Mouse (Mus musculus): Measurements from ENCODE around the gene Fyn. TPM values are rescaled to one million over a fixed set of nuclear protein-coding genes. Genes with fewer than 3 reads are reported as not detected.

Gene Fyn
- polyA plus RNA-seq, 1 experiment: 29.2 TPM

DNA sequence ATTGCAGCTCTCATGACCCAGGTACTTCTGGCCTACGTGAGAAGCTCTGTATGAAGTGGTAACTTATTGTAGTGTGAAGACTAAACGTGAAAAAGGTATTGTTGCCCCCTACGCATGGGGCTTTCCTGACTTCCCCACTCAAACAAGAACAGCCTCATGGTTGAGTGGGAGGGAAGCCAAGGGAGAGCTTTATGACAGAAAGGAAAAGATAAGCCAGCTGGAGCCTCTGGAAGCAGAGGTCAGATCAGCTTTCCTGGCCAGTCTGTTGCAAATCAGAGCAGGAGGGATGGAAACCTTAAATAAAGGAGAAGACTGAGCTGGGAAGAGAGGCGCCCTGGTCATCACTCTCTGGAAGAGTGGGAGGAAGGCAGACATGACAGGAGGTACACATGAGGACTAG lies 200.3 kb downstream of the Fyn start:
- WGBS: 69% methylated on average over 4 of the region's 4 CpGs
- DNase-seq: no peak
- no peak for TF ChIP-seq CTCF (IDR thresholded peaks at IDR 0.05; ENCODE audit: insufficient read depth, low read length)
- no peak for TF ChIP-seq POLR2A (IDR thresholded peaks at IDR 0.05; ENCODE audit: borderline replicate concordance, extremely low read depth, low read depth, low read length)
- H3K4me3 ChIP-seq (replicated peaks; ENCODE audit: extremely low read depth, low read depth, low read length): no peak overlapping the region
- H3K4me1 ChIP-seq (ENCODE audit: control insufficient read depth, insufficient read depth, low read length): no peaks in the 10 kb centered on the region

DNA sequence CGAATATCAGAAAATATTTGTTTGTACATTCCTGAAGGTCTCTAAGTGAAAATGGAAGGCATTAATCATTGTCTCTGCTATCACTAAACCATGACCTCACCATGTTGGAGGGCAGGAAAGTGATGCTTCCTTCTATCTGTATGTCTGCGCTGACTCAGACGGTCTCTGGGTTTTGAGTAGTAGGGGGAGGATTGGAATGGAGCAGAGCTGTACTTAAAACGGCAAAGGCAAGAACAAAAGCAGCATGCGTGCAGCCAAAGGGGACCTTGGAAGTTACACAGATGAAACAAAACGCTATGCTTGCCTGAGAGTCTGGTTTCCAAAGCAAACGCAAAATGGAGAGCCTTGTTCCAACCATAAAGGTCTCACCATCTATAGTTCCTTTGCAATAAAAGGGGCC lies 202.4 kb downstream of the Fyn start:
- no peak for TF ChIP-seq CTCF (IDR thresholded peaks at IDR 0.05; ENCODE audit: insufficient read depth, low read length)
- no peak for TF ChIP-seq POLR2A (IDR thresholded peaks at IDR 0.05; ENCODE audit: borderline replicate concordance, extremely low read depth, low read depth, low read length)
- Histone ChIP-seq H3K4me3 (replicated peaks; ENCODE audit: extremely low read depth, low read depth, low read length) (no peak overlapping the region), H3K4me1 (ENCODE audit: control insufficient read depth, insufficient read depth, low read length) (no peaks in the 10 kb centered on the region)
- 40% methylated on average over 7 of the region's 7 CpGs for WGBS
- DNase-seq: no peak

DNA sequence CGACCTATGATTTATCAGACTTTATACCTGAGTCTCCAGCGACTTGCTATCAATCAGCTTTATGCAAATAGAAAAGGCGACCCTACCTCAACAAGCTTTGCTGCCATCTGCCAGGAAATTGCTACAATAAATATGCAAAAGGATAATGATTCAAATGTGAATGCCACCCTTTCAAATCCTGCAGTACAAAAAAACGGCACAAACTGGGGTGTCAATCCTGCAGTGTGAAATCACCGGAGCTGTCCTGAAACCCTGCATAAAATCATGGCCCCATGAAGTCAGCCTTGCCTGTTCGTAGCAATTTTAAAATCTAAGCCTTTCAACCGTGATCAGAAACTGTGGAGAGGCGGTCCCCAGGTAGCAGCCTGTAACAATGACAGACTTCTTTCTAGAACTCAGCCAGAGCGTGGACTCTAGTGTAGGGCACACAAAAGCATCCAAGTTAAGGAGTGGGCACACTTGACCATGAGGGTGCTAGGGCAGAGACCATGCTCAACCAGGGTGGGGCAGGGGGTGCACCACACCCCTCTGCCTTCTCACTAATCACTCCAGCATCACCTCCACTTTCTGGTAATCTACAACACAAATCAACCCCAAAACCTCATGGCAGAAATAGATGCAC lies 203.5 kb downstream of the Fyn start:
- 77% methylated on average over 9 of the region's 9 CpGs for WGBS
- DNase-seq: no peak
- H3K4me1 ChIP-seq (ENCODE audit: control insufficient read depth, insufficient read depth, low read length): no peaks in the 10 kb centered on the region
- no peak overlapping the region for H3K4me3 ChIP-seq (replicated peaks; ENCODE audit: extremely low read depth, low read depth, low read length)
- TF ChIP-seq POLR2A (IDR thresholded peaks at IDR 0.05; ENCODE audit: borderline replicate concordance, extremely low read depth, low read depth, low read length) (no peak), CTCF (IDR thresholded peaks at IDR 0.05; ENCODE audit: insufficient read depth, low read length) (no peak)

DNA sequence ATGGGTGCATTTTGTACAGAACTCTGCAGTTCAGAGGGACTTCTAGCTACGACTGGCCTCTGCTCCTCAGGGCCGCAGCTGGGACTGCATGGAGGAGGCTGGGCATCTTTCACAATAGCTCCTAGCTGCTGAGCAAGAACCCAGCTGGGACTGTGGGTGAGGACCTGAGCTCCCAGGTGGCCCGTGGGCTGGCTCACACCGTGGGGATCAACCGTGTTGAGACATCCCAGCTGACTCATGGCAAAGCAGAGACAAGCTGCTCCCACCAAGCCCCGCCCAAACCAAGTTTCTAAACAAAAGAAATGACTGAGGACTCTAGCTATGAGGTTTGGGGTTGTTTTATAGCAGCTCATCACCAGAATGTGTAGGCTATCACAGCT lies 204.0 kb downstream of the Fyn start:
- 48% methylated on average over 6 of the region's 6 CpGs for WGBS
- Histone ChIP-seq H3K4me3 (replicated peaks; ENCODE audit: extremely low read depth, low read depth, low read length) (no peak overlapping the region), H3K4me1 (ENCODE audit: control insufficient read depth, insufficient read depth, low read length) (no peaks in the 10 kb centered on the region)
- TF ChIP-seq POLR2A (IDR thresholded peaks at IDR 0.05; ENCODE audit: borderline replicate concordance, extremely low read depth, low read depth, low read length): no peak
- TF ChIP-seq CTCF (IDR thresholded peaks at IDR 0.05; ENCODE audit: insufficient read depth, low read length): no peak
- DNase-seq: no peak

DNA sequence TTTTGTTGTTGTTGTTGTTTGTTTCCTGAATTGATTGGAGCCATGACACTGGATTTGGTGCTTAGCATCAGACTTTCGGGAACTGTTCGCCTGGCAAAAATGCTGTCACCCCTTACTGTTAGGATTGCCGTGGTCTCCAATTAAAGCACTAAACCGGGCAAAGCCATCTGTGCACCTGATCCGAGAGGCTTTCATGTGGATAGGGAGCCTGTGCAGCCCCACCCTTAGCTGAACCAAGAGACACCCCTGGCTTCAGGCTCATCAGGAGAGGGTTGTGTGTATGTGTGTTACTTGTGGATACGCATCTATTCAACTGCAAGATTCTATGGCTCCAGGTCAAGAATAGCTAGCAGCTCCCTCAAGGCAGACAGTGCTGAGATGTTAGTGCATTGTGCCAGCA lies 207.8 kb downstream of the Fyn start:
- Histone ChIP-seq H3K4me1 (ENCODE audit: control insufficient read depth, insufficient read depth, low read length) (no peaks in the 10 kb centered on the region), H3K4me3 (replicated peaks; ENCODE audit: extremely low read depth, low read depth, low read length) (no peak overlapping the region)
- WGBS: 96% methylated on average over 6 of the region's 6 CpGs
- no peak for DNase-seq
- TF ChIP-seq CTCF (IDR thresholded peaks at IDR 0.05; ENCODE audit: insufficient read depth, low read length) (no peak), POLR2A (IDR thresholded peaks at IDR 0.05; ENCODE audit: borderline replicate concordance, extremely low read depth, low read depth, low read length) (no peak)

DNA sequence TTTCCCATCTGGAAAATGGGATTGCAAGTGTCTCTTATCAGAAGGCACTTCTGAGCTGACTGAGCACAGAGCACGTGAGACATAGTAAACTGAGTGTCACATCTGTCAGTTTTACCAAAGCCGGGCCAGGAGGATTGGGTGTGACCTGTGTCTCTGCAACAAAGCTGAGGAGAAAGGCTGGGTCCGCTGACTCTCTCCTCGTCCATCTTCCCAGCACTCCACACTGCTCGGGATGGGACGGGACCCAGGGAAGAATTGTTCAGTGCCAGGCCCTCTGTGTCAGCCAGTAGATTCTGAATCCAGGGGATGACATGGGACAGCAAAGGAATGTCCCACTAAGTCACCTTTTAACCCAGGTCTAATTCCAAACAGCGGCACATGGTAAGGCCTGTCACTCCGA lies 211.8 kb downstream of the Fyn start:
- H3K4me1 ChIP-seq (ENCODE audit: control insufficient read depth, insufficient read depth, low read length): no peaks in the 10 kb centered on the region
- TF ChIP-seq POLR2A (IDR thresholded peaks at IDR 0.05; ENCODE audit: borderline replicate concordance, extremely low read depth, low read depth, low read length) (no peak), CTCF (IDR thresholded peaks at IDR 0.05; ENCODE audit: insufficient read depth, low read length) (no peak)
- WGBS: 77% methylated on average over 8 of the region's 8 CpGs
- H3K4me3 ChIP-seq (replicated peaks; ENCODE audit: extremely low read depth, low read depth, low read length): no peak overlapping the region
- DNase-seq: no peak

DNA sequence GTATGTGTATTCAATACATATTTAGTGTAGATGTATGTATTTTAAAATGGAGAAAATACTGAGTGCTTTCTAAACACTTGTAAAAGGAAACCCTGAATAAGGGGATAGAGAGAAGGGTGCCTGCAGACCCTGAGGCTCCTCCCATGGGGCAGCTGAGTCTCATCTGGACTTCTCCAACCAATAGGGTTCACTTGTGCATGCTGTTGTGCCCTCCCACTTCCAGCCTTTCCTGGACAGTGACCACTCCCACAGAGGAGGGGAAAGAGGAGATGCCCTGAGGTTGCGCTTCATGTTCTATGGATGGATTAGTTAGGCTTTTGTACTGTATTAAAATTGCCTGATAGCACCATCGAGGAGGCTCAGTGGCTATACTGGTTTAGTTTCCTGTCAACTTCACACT lies 213.7 kb downstream of the Fyn start:
- no peaks in the 10 kb centered on the region for H3K4me1 ChIP-seq (ENCODE audit: control insufficient read depth, insufficient read depth, low read length)
- no peak for DNase-seq
- TF ChIP-seq POLR2A (IDR thresholded peaks at IDR 0.05; ENCODE audit: borderline replicate concordance, extremely low read depth, low read depth, low read length) (no peak), CTCF (IDR thresholded peaks at IDR 0.05; ENCODE audit: insufficient read depth, low read length) (no peak)
- 88% methylated on average over 2 of the region's 2 CpGs for WGBS
- H3K4me3 ChIP-seq (replicated peaks; ENCODE audit: extremely low read depth, low read depth, low read length): no peak overlapping the region

DNA sequence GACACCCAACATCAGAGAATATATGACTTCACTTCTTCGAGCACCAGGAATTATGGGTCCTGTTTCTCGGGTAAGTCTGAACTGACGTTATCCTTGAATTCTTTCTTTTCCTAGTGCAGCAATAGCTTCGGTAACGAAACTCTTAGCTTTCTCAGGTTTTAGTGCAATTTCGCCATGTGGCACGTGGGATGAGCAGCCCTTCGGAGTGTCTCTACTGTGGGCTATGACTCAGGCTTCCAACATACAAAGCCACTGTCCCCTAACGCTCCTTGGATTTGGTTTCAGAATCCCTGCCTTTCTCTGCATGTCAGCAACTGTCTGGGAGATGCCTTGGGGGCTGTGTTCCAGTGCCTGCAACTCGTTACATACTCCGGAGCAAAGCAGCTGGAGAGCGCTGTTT lies 215.1 kb downstream of the Fyn start:
- WGBS: 87% methylated on average over 12 of the region's 12 CpGs
- no peaks in the 10 kb centered on the region for H3K4me1 ChIP-seq (ENCODE audit: control insufficient read depth, insufficient read depth, low read length)
- H3K4me3 ChIP-seq (replicated peaks; ENCODE audit: extremely low read depth, low read depth, low read length): no peak overlapping the region
- no peak for DNase-seq
- no peak for TF ChIP-seq POLR2A (IDR thresholded peaks at IDR 0.05; ENCODE audit: borderline replicate concordance, extremely low read depth, low read depth, low read length)
- no peak for TF ChIP-seq CTCF (IDR thresholded peaks at IDR 0.05; ENCODE audit: insufficient read depth, low read length)

DNA sequence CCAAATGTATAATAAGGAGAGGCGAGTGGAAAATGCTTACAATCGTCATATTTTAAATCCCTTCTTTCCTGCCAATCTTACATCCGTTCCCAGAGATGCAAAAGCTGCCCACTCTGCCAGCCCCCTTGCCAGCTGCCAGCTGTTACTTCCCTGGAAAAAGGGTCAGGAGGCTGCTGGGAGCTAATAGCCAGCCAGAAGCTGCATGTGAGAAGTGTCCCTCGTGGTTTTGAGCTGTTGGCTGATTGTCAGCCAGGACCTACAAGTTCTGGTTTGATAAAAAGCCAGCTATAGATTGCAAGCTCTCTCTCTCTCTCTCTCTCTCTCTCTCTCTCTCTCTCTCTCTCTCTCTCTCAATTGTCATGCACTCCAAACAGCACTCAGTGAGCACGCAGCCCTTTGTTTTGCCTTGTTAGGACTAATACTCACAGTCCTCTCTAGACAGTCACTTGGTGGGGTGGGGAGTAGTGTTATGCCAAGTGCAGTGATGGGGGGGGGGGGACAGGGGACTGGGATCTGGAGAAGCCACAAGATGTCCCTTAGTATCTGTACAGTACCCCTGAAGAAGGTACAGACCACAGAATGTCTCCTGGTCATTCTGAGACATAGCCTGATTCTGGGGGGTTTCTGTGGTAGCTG lies 218.8 kb downstream of the Fyn start:
- no peak for DNase-seq
- no peak overlapping the region for H3K4me3 ChIP-seq (replicated peaks; ENCODE audit: extremely low read depth, low read depth, low read length)
- no peak for TF ChIP-seq POLR2A (IDR thresholded peaks at IDR 0.05; ENCODE audit: borderline replicate concordance, extremely low read depth, low read depth, low read length)
- TF ChIP-seq CTCF (IDR thresholded peaks at IDR 0.05; ENCODE audit: insufficient read depth, low read length): no peak
- H3K4me1 ChIP-seq (ENCODE audit: control insufficient read depth, insufficient read depth, low read length): no peaks in the 10 kb centered on the region
- 65% methylated on average over 5 of the region's 5 CpGs for WGBS

Data from lung, adult 2 months (tissue).